13 mouse cellular contexts compared by ENCODE assay signal in genomic region chr3:88147444-88147843, GRCm38 (mm10). TPM values are rescaled to one million over a fixed set of nuclear protein-coding genes. Genes with fewer than 3 reads are reported as not detected.
DNase-seq lines count a peak whose midpoint lies in the region; TF ChIP-seq lines count a peak whose summit lies in the region.
"Had no signal": no experiment of that assay in that cellular context is flagged by ENCODE, and none has a peak within 500 bp of the region (broad histone marks: within the 10 kb centered on the region; RNA-seq: fewer than 3 reads in every experiment).

No protein-coding gene starts in this region.

- DNase-seq in cerebellum, postnatal 14 days: peak; percentile 10 to 18
- DNase-seq in cerebellum, postnatal 10 days: no peak
- no peak for DNase-seq in layer of hippocampus, adult 2 months (ENCODE audit: low spot score in 2 of 2)
- DNase-seq in layer of hippocampus, adult 9-11 months: no peak
- no peak for DNase-seq in left cerebral cortex, adult 18-20 months (ENCODE audit: low spot score in 2 of 2)
- no peak for DNase-seq in adrenal gland, postnatal 25 days
- DNase-seq: adrenal gland, adult 2 months; cerebellum, adult 18-20 months; gastrocnemius, postnatal 14 days had no signal

- no peaks in the 10 kb centered on the region for H3K27me3 ChIP-seq in small intestine, adult 2 months (ENCODE audit: control insufficient read depth, insufficient read depth, low read length)
- H3K27me3 ChIP-seq: midbrain, embryonic 15.5 days had no signal

- peaks cover 72% of the 10 kb centered on the region for H3K4me1 ChIP-seq in brown adipose tissue, adult 24 weeks (ENCODE audit: control insufficient read depth, insufficient read depth, insufficient read length, low read length)
- peaks cover 81% of the 10 kb centered on the region for H3K4me1 ChIP-seq in small intestine, adult 2 months (ENCODE audit: control insufficient read depth, insufficient read depth, insufficient read length, low read length)

- TF ChIP-seq CTCF in layer of hippocampus, adult 2 months (conservative IDR thresholded peaks at IDR 0.05): no peak
- no peak for TF ChIP-seq CTCF in small intestine, adult 2 months (IDR thresholded peaks at IDR 0.05; ENCODE audit: extremely low read depth, insufficient read length, insufficient replicate concordance, low read depth, low read length)

- TF ChIP-seq POLR2A in small intestine, adult 2 months (IDR thresholded peaks at IDR 0.05; ENCODE audit: low read depth, low read length): no peak

- peak overlapping the region; percentile 96 for H3K27ac ChIP-seq in layer of hippocampus, adult 2 months
- H3K27ac ChIP-seq in brown adipose tissue, adult 24 weeks (replicated peaks; ENCODE audit: low read depth, low read length): peak overlapping the region; percentile 92; the same call in 1 of the 2 replicates
- H3K27ac ChIP-seq in small intestine, adult 2 months (ENCODE audit: insufficient read depth, low read depth, low read length): peak overlapping the region; percentile 81
- H3K27ac ChIP-seq: liver, embryonic 14.5 days; midbrain, embryonic 15.5 days had no signal

- H3K36me3 ChIP-seq in small intestine, adult 2 months (ENCODE audit: control insufficient read depth, insufficient read depth, low read length): no peaks in the 10 kb centered on the region
- H3K36me3 ChIP-seq: midbrain, embryonic 15.5 days had no signal

- H3K4me3 ChIP-seq in layer of hippocampus, adult 2 months: no peak overlapping the region
- no peak overlapping the region for H3K4me3 ChIP-seq in brown adipose tissue, adult 24 weeks (ENCODE audit: insufficient read depth, low read depth, low read length)
- no peak overlapping the region for H3K4me3 ChIP-seq in small intestine, adult 2 months (ENCODE audit: low read depth, low read length)
- H3K4me3 ChIP-seq: midbrain, embryonic 15.5 days had no signal

- 75% methylated on average over 2 of the region's 2 CpGs for WGBS in small intestine, adult 2 months

RNA-seq across cellular contexts. Expression of gene Mef2d, which starts 5.3 kb away (rescaled TPM):
- 100 to 1,000 TPM; 206 to 210 TPM for total RNA-seq in layer of hippocampus, adult 2 months (2021)
- 34.8 and 50.0 TPM in 2 replicates for polyA plus RNA-seq in brown adipose tissue, adult 24 weeks (2012; ENCODE audit: insufficient read depth, insufficient read length, missing spikeins)
- polyA plus RNA-seq in small intestine, adult 2 months (2012; rRNA removed): 61.9 and 89.7 TPM in 2 replicates
- total RNA-seq in left cerebral cortex, adult 18-20 months (2021): 100 to 1,000 TPM; 210 to 213 TPM
- total RNA-seq in adrenal gland, postnatal 25 days (2021): 104 TPM in 2 replicates

Comparison
In these comparisons a context has a peak if more than half of its experiments do, and no peak if none do; other contexts are left out.
1. DNase-seq: peak in cerebellum, postnatal 14 days (2 of 2); none in cerebellum, postnatal 10 days (0 of 2), layer of hippocampus, adult 2 months (0 of 2), layer of hippocampus, adult 9-11 months (single experiment), left cerebral cortex, adult 18-20 months (0 of 2) and adrenal gland, postnatal 25 days (single experiment).
2. Peak in every context shown above with its lines, with median percentiles within 50 percentile points of each other: H3K27ac ChIP-seq.